Mouse (Mus musculus) CH12.LX (cell line): Measurements from ENCODE around the gene Gm39566. TPM values are rescaled to one million over a fixed set of nuclear protein-coding genes. Genes with fewer than 3 reads are reported as not detected.

Experiments used
- DNase-seq: peaks from one replicate; pipeline ENCODE4 v3.0.0-alpha.2; 2013; ENCODE audit errors: extremely low read depth
- H3K27ac ChIP-seq: 2 replicates; pipeline ENCODE4 v1.5.1; 2012; ENCODE audit warnings: low read depth, mild to moderate bottlenecking, control low read depth, moderate library complexity; ENCODE audit not compliant: insufficient read depth
- H3K27me3 ChIP-seq: replicated peaks from 2 replicates; pipeline ENCODE3; 2012; ENCODE audit warnings: inconsistent platforms
- H3K36me3 ChIP-seq, 2 experiments: replicated peaks in 1 of 2; 2 replicates each; pipeline versions ENCODE3 to v1.6.1; 2012; ENCODE audit warnings: inconsistent platforms in 1 of 2, low read length in 1 of 2, mild to moderate bottlenecking in 1 of 2, mixed read lengths in 1 of 2, moderate library complexity in 1 of 2; ENCODE audit not compliant: control insufficient read depth in 1 of 2, insufficient read depth in 1 of 2
- H3K4me1 ChIP-seq, 2 experiments: 2 replicates each; pipeline ENCODE4 v1.6.1; 2012; ENCODE audit warnings: inconsistent platforms in 1 of 2, moderate library complexity in 1 of 2; ENCODE audit not compliant: insufficient read depth in 2 of 2, control insufficient read depth in 1 of 2
- H3K4me2 ChIP-seq: 2 replicates; pipeline ENCODE4 v1.6.1; 2012; ENCODE audit warnings: low read depth, mild to moderate bottlenecking, control low read depth; ENCODE audit not compliant: poor library complexity, insufficient read depth, severe bottlenecking
- H3K4me3 ChIP-seq, 3 experiments: fragments of 150-350 bp in 1 of 3; sonication (generic) in 1 of 3; replicated peaks in 1 of 3; 2 replicates each; pipeline versions ENCODE3 to v1.5.1; 2011 to 2012; ENCODE audit warnings: low read depth in 2 of 3, low read length in 2 of 3, mild to moderate bottlenecking in 2 of 3, moderate library complexity in 2 of 3, control low read depth in 1 of 3, improper control_type of control experiment in 1 of 3, inconsistent platforms in 1 of 3, mixed read lengths in 1 of 3; ENCODE audit not compliant: poor library complexity in 1 of 3
- H3K79me2 ChIP-seq: replicated peaks from 2 replicates; pipeline ENCODE4 v1.6.1; 2012; ENCODE audit warnings: mild to moderate bottlenecking, moderate library complexity; ENCODE audit not compliant: control insufficient read depth, poor library complexity, insufficient read depth, severe bottlenecking; ENCODE audit errors: extremely low read depth
- H3K9ac ChIP-seq: 2 replicates; pipeline ENCODE4 v1.6.1; 2012; ENCODE audit warnings: low read depth, mild to moderate bottlenecking, control low read depth, moderate library complexity; ENCODE audit not compliant: insufficient read depth
- H3K9me3 ChIP-seq: replicated peaks from 2 replicates; pipeline ENCODE3; 2012; ENCODE audit warnings: low read length, inconsistent platforms, mixed read lengths
- BHLHE40 ChIP-seq: IDR thresholded peaks from 2 replicates; pipeline ENCODE4 v1.6.1; 2011; ENCODE audit warnings: mild to moderate bottlenecking, low read depth, low read length, improper control_type of control experiment
- CHD1 ChIP-seq: IDR thresholded peaks from 2 replicates; pipeline ENCODE4 v1.6.1; 2012; ENCODE audit warnings: low read depth, low read length, improper control_type of control experiment, inconsistent platforms
- CHD2 ChIP-seq: IDR thresholded peaks from 2 replicates; pipeline ENCODE4 v1.6.1; 2011; ENCODE audit warnings: low read length, improper control_type of control experiment
- CTCF ChIP-seq, 2 experiments: IDR thresholded peaks in 1 of 2; conservative IDR thresholded peaks in 1 of 2; 2 replicates each; pipeline ENCODE4 v1.5.1; 2011 to 2012; ENCODE audit warnings: low read depth in 2 of 2, low read length in 2 of 2, improper control_type of control experiment in 1 of 2, inconsistent platforms in 1 of 2, mild to moderate bottlenecking in 1 of 2, moderate library complexity in 1 of 2
- E2F4 ChIP-seq: IDR thresholded peaks from 2 replicates; pipeline ENCODE4 v1.6.1; 2011; ENCODE audit warnings: low read depth, low read length, improper control_type of control experiment; ENCODE audit not compliant: insufficient replicate concordance
- ETS1 ChIP-seq: conservative IDR thresholded peaks from 2 replicates; pipeline ENCODE4 v1.6.1; 2012; ENCODE audit warnings: low read depth, mild to moderate bottlenecking, inconsistent platforms, low read length, improper control_type of control experiment, moderate library complexity
- GABPA ChIP-seq: IDR thresholded peaks from 2 replicates; pipeline ENCODE4 v1.6.1; 2012; ENCODE audit warnings: low read depth, low read length, improper control_type of control experiment, inconsistent platforms; ENCODE audit not compliant: insufficient replicate concordance
- HCFC1 ChIP-seq: IDR thresholded peaks from 2 replicates; pipeline ENCODE4 v1.6.1; 2012; ENCODE audit warnings: low read depth, mild to moderate bottlenecking, inconsistent platforms, low read length, improper control_type of control experiment
- IRF4 ChIP-seq: IDR thresholded peaks from 2 replicates; pipeline ENCODE4 v1.6.1; 2014; ENCODE audit warnings: low read depth, mild to moderate bottlenecking, inconsistent platforms, low read length, improper control_type of control experiment
- JUN ChIP-seq: IDR thresholded peaks from 2 replicates; pipeline ENCODE4 v1.6.1; 2011; ENCODE audit warnings: low read depth, mild to moderate bottlenecking, low read length, improper control_type of control experiment, moderate library complexity; ENCODE audit not compliant: insufficient read depth
- JUND ChIP-seq: conservative IDR thresholded peaks from 2 replicates; pipeline ENCODE4 v1.6.1; 2011; ENCODE audit warnings: low read depth, low read length, improper control_type of control experiment
- KAT2A ChIP-seq: IDR thresholded peaks from 2 replicates; pipeline ENCODE4 v1.6.1; 2012; ENCODE audit warnings: low read length, improper control_type of control experiment, inconsistent platforms; ENCODE audit not compliant: insufficient replicate concordance
- MAX ChIP-seq: IDR thresholded peaks from 2 replicates; pipeline ENCODE4 v1.6.1; 2011; ENCODE audit warnings: low read length, improper control_type of control experiment
- MAZ ChIP-seq: IDR thresholded peaks from 2 replicates; pipeline ENCODE4 v1.6.1; 2012; ENCODE audit warnings: low read depth, mild to moderate bottlenecking, inconsistent platforms, low read length, improper control_type of control experiment, moderate library complexity
- MXI1 ChIP-seq: IDR thresholded peaks from 2 replicates; pipeline ENCODE4 v1.6.1; 2011; ENCODE audit warnings: mild to moderate bottlenecking, low read depth, low read length, improper control_type of control experiment
- MYC ChIP-seq: IDR thresholded peaks from 2 replicates; pipeline ENCODE4 v1.6.1; 2011; ENCODE audit warnings: low read depth, mild to moderate bottlenecking, improper control_type of control experiment, low read length
- NELFE ChIP-seq: IDR thresholded peaks from 2 replicates; pipeline ENCODE4 v1.6.1; 2011; ENCODE audit warnings: low read depth, low read length, improper control_type of control experiment
- NRF1 ChIP-seq: IDR thresholded peaks from 2 replicates; pipeline ENCODE4 v1.6.1; 2014; ENCODE audit warnings: low read depth, mild to moderate bottlenecking, inconsistent platforms, low read length, improper control_type of control experiment, moderate library complexity
- PAX5 ChIP-seq: IDR thresholded peaks from 2 replicates; pipeline ENCODE4 v1.6.1; 2012; ENCODE audit warnings: low read length, inconsistent platforms, mixed read lengths
- POLR2A ChIP-seq: IDR thresholded peaks from 2 replicates; pipeline ENCODE4 v1.6.1; 2011; ENCODE audit warnings: low read depth, mild to moderate bottlenecking, improper control_type of control experiment, low read length
- POLR2AphosphoS2 ChIP-seq: IDR thresholded peaks from 2 replicates; pipeline ENCODE4 v1.6.1; 2011; ENCODE audit warnings: low read depth, low read length, improper control_type of control experiment
- RAD21 ChIP-seq: IDR thresholded peaks from 2 replicates; pipeline ENCODE4 v1.6.1; 2011; ENCODE audit warnings: low read depth, mild to moderate bottlenecking, low read length, improper control_type of control experiment, moderate library complexity
- RCOR1 ChIP-seq: conservative IDR thresholded peaks from 2 replicates; pipeline ENCODE4 v1.6.1; 2012; ENCODE audit warnings: low read depth, mild to moderate bottlenecking, inconsistent platforms, low read length, improper control_type of control experiment
- SIN3A ChIP-seq: IDR thresholded peaks from 2 replicates; pipeline ENCODE4 v1.6.1; 2012; ENCODE audit warnings: low read length, improper control_type of control experiment, inconsistent platforms
- SMC3 ChIP-seq: IDR thresholded peaks from 2 replicates; pipeline ENCODE4 v1.6.1; 2011; ENCODE audit warnings: low read depth, low read length, improper control_type of control experiment
- TBP ChIP-seq: conservative IDR thresholded peaks from 2 replicates; pipeline ENCODE4 v1.6.1; 2011; ENCODE audit warnings: low read depth, low read length, improper control_type of control experiment
- UBTF ChIP-seq: IDR thresholded peaks from 2 replicates; pipeline ENCODE4 v1.6.1; 2012; ENCODE audit warnings: low read depth, mild to moderate bottlenecking, inconsistent platforms, low read length, improper control_type of control experiment, moderate library complexity
- USF1 ChIP-seq: IDR thresholded peaks from 2 replicates; pipeline ENCODE4 v1.6.1; 2014; ENCODE audit warnings: low read depth, mild to moderate bottlenecking, inconsistent platforms, low read length, improper control_type of control experiment
- USF2 ChIP-seq: conservative IDR thresholded peaks from 2 replicates; pipeline ENCODE4 v1.6.1; 2011; ENCODE audit warnings: low read depth, low read length, improper control_type of control experiment
- ZC3H11A ChIP-seq: IDR thresholded peaks from 2 replicates; pipeline ENCODE4 v1.6.1; 2012; ENCODE audit warnings: low read depth, mild to moderate bottlenecking, inconsistent platforms, low read length, improper control_type of control experiment
- ZKSCAN1 ChIP-seq: IDR thresholded peaks from 2 replicates; pipeline ENCODE4 v1.6.1; 2012; ENCODE audit warnings: low read depth, inconsistent platforms, low read length, improper control_type of control experiment, borderline replicate concordance
- ZMIZ1 ChIP-seq: IDR thresholded peaks from 2 replicates; pipeline ENCODE4 v1.6.1; 2012; ENCODE audit warnings: low read depth, mild to moderate bottlenecking, inconsistent platforms, low read length, improper control_type of control experiment
- ZNF384 ChIP-seq: IDR thresholded peaks from 2 replicates; pipeline ENCODE4 v1.6.1; 2012; ENCODE audit warnings: low read depth, low read length, improper control_type of control experiment, inconsistent platforms
- dilution Hi-C: fragments of 300-500 bp; cut with MboI; formaldehyde crosslinking; loops from 2 replicates; pipeline ENCODE4 v1.14.3; 2020; ENCODE audit warnings: low sequenced_read_pairs; ENCODE audit not compliant: extremely low pct_unique_long_range_greater_than_20kb, extremely low pct_ligation_motif_present
- in situ Hi-C: fragments of 300-500 bp; cut with MboI; formaldehyde crosslinking; loops from 3 replicates; pipeline ENCODE4 v1.14.3; 2019; ENCODE audit warnings: low sequenced_read_pairs, low pct_ligation_motif_present, low pct_unique_long_range_greater_than_20kb, mixed read lengths
- polyA plus RNA-seq: library from polyadenylated mRNA; unstranded; fragments of >175 nt; gene quantifications from 2 replicates; pipeline ENCODE4 v1.2.1, GENCODE M21; 2012; ENCODE audit warnings: low read depth; ENCODE audit not compliant: insufficient read length
- total RNA-seq, 2 experiments: library from RNA; depleted of rRNA; stranded (reverse); fragments of 300-350 nt in 1 of 2; fragments of >200 nt in 1 of 2; gene quantifications; 2 replicates each; pipeline ENCODE4 v1.2.3; 2012 to 2014

Gm39566 gene
- total and polyA plus RNA-seq, 3 experiments: not detected

DNA sequence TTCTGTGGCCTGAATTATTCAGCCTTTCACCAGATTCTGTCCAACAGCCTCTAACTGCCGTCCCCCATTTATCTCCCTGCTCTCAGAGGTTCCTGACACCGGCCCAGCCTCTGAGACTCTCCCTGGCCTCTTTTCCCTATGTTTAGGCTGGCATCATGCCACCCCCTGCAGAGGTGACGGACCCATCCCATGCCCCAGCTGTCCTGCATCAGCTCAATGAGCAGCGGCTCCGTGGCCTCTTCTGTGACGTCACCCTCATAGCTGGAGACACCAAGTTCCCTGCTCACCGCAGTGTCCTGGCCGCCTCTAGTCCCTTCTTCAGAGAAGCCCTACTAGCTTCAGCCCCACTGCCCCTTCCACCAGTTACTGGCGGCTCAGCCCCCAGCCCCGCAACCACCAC, 39.4 kb downstream of the Gm39566 start:
- dilution Hi-C loops: no loop called here
- Histone ChIP-seq H3K36me3 (peaks cover 8 to 35% of the 10 kb centered on the region in 2 experiments), H3K4me1 (peaks cover 40 to 64% of the 10 kb centered on the region in 2 experiments), H3K9ac (peak overlapping the region; percentile 47), H3K27me3 (no peaks in the 10 kb centered on the region), H3K79me2 (no peaks in the 10 kb centered on the region), H3K4me3 (peak overlapping the region in 2 of 3 experiments; percentile 26 to 47), H3K9me3 (no peaks in the 10 kb centered on the region), H3K27ac (no peak overlapping the region), H3K4me2 (peak overlapping the region; percentile 53; the same call in 1 of the 2 replicates)
- DNase-seq: no peak
- no peak for TF ChIP-seq TBP
- no peak for TF ChIP-seq MAZ
- TF ChIP-seq USF1: no peak
- no peak for TF ChIP-seq ZKSCAN1
- TF ChIP-seq POLR2AphosphoS2: no peak
- TF ChIP-seq SIN3A: no peak
- TF ChIP-seq SMC3: no peak
- no peak for TF ChIP-seq E2F4
- no peak for TF ChIP-seq RAD21
- no peak for TF ChIP-seq POLR2A
- no peak for TF ChIP-seq JUN
- TF ChIP-seq BHLHE40: no peak
- TF ChIP-seq CHD2: no peak
- no peak for TF ChIP-seq USF2
- no peak for TF ChIP-seq RCOR1
- TF ChIP-seq MXI1: no peak
- no peak for TF ChIP-seq PAX5
- in situ Hi-C loops: no loop called here

DNA sequence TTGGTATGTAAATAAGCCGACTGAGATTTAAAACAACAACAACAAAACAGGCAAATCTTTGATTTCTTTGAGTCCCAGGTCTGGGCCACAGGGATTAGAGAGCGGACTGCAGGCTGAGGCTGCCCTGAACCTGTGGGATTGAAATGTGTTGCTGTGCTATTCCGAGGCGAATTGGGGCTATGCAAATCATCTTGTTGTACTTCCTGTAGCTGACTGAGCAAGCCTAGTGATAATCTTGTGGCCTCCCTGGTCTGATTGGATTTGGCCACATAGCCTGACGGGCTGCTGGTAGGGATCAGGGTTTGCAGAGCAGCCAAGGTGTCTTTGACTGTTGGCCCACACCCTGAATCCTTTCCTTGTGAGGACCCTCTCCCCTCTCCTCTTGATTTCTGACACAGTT, 40.1 kb downstream of the Gm39566 start:
- in situ Hi-C loops: no loop called here
- H3K9me3 ChIP-seq: no peaks in the 10 kb centered on the region
- H3K4me3 ChIP-seq: peak overlapping the region; percentile 24 to 47 (median 26)
- peak overlapping the region; percentile 50 for H3K27ac ChIP-seq
- no peaks in the 10 kb centered on the region for H3K79me2 ChIP-seq
- H3K4me1 ChIP-seq: peaks cover 40 to 60% of the 10 kb centered on the region in 2 experiments
- H3K9ac ChIP-seq: peak overlapping the region; percentile 47
- H3K27me3 ChIP-seq: no peaks in the 10 kb centered on the region
- dilution Hi-C loops: no loop called here
- peak; percentile 79 for DNase-seq
- peak overlapping the region; percentile 53 for H3K4me2 ChIP-seq
- H3K36me3 ChIP-seq: peaks cover 8 to 35% of the 10 kb centered on the region in 2 experiments
- no peak for TF ChIP-seq CTCF (conservative IDR thresholded peaks at IDR 0.05 in 1 of 2, IDR thresholded peaks at IDR 0.05 in 1 of 2; ENCODE audit: low read depth in 2 of 2, low read length in 2 of 2)
- TF ChIP-seq ZMIZ1: peak; percentile 50; the same call in 1 of the 2 replicates
- no peak for TF ChIP-seq BHLHE40
- TF ChIP-seq NELFE: peak; percentile 49
- TF ChIP-seq NRF1: 0 out of 2 replicates have a peak, but pooled peaks have one; percentile 20
- no peak for TF ChIP-seq JUN
- TF ChIP-seq IRF4: no peak
- TF ChIP-seq UBTF: no peak
- peak; percentile 51; the same call in 1 of the 2 replicates for TF ChIP-seq ETS1
- TF ChIP-seq GABPA: no peak
- no peak for TF ChIP-seq ZC3H11A
- no peak for TF ChIP-seq E2F4
- no peak for TF ChIP-seq POLR2AphosphoS2
- TF ChIP-seq JUND: no peak
- peak; percentile 54 for TF ChIP-seq HCFC1
- TF ChIP-seq MAX: no peak
- TF ChIP-seq ZNF384: no peak
- TF ChIP-seq POLR2A: peak; percentile 73
- TF ChIP-seq KAT2A: no peak
- TF ChIP-seq MYC: no peak
- no peak for TF ChIP-seq USF1
- no peak for TF ChIP-seq ZKSCAN1
- TF ChIP-seq CHD1: no peak
